8 mouse cellular contexts compared by ENCODE assay signal in the genomic region with DNA sequence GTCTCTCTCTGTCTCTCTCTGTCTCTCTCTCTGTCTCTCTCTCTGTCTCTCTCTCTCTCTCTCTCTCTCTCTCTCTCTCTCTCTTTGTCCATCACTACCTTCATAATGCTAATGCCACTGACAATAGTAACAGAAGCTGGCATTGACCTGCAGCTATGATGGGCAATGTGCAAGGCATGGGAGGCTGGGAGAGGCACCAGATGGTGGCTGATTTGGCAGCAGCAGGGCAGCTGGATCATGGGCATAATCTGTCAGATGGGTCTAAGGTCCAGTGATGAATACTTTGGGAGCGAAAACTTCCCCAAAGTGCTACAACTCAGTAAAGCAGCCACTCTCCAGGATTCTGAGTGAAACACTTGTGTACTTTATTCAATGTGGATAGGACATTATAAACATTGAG.
"Had no signal": no experiment of that assay in that cellular context is flagged by ENCODE, and none has a peak within 500 bp of the region (broad histone marks: within the 10 kb centered on the region; RNA-seq: fewer than 3 reads in every experiment).

No protein-coding gene starts in this region.

- DNase-seq: liver, postnatal 0 days; lung, adult 2 months; lung, postnatal 14 days; lung, postnatal 36 days; right cerebral cortex, postnatal 14 days; thymus, adult 2 months; thymus, postnatal 25 days; thymus, postnatal 4 days had no signal
